Mouse (Mus musculus): ENCODE data around the gene Ift122.
"Not testable (repeated sequence)": the region's sequence is repeated elsewhere in the genome, so short reads cannot be mapped to it uniquely, and the experiment has no call there.

Ift122 gene

DNA sequence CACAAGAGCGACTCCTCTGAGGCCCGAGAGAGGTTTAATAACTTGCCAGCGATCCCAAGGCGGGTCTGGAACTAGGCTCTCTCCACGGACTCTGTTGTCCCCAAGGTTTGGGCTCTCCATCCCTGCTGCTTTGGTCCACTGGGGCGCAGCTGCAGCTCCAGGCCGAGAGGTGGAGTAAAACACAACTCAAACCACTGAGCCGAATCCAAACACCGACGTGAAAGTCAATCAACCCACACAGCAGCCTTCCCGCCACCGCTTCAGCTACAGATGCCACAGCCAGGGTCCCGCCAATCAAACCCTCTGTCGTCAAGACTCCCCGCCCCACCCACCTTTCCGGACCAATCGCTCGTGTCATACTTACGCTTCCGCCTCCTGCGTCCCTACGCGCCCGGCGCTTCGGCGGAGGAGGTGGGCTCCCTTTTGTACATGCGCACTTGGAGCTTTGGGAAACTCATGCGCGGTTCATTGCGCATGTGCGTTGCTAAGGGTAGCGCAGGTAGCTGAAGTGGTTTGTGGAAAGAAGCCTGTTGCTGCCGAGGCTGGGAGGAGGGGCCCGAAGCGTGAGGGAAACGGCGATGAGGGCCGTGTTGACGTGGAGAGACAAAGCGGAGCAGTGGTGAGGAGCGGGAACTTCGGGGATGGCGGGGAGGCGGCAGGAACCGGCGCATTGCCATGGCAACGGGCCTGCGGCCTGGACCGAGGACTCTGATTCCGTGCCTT, at the start of gene Ift122, which contains the start of gene Mbd4:
Gene Ift122 (plus strand): TSS at position 380 of the 723 bp plus-strand sequence.
Gene Mbd4 (minus strand): TSS at position 281 of the 723 bp plus-strand sequence.
- in situ Hi-C loops (cut with MboI, MseI) = no loop called here

DNA sequence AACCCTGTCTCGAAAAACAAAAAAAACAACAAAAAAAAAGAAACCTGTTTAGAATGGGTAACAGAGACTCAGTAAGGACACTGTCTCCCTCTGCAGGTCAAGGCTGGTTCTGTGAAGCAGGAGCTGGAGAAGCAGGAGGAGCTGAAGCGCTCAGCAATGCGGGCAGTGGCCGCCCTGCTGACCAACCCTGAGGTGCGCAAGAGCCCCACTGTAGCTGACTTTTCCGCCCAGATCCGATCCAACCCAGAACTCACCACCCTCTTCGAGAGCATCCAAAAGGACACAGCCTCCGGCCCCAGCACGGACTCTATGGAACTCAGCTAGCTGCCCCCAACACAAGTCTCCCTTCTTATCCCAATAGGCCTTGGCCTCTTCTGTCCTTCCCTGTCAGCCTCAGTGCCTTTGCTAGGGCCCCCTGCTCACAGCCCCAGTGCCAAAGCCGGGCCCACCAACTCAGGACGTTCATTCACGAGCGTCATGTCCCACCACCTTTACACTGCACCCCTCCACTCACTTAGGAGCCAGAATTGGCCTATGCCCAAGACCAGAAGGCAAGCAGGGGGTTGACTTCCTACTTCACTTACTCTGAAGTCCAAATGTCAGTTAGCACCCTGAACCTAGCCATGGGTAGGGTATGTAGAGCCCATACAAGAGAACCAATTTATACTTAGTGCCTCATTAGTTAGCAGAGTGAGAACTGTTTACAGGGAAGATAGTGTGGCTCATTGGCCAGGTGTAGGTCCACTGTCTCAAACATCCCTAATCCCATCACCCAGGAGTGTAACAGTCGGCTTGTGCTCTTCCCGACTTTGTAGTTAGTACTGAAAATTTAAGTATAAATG, 49.5 kb upstream of the Ift122 start:
- in situ Hi-C loops (cut with MboI, MseI) = no loop called here

DNA sequence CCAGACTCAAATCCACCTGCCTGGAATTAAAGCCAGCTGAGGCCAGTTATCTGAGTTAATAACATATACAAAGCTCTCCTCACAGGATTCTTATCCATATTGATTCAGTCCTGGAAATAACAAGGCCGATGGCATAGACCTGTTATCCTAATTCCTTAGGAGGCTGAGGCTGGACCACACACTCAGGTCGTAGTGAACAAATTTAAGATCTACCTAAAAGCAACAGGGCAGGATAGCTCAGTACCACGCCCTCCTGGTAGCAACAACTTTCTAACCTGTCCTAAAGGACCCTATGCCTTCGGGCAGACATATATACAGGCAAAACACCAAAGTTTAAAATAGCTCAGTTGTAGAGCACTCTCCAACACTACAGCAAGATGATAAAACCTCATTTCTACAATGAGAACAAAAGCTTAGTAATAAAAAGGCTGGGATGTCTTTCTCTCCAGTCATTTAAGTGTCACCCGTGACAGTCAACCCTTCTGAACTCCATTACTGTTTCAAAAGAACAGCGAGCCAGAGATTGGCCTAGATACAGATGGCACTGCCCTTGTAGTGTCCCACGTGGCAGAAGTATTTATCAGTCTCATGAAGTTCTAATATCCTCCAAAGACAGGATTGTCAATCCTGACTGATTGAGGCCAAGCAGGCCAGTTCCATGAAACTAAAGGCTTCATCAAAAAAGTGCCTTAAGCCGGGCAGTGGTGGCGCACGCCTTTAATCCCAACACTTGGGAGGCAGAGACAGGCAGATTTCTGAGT, 48.7 kb upstream of the Ift122 start:
- in situ Hi-C loops (cut with MboI, MseI) = no loop called here

DNA sequence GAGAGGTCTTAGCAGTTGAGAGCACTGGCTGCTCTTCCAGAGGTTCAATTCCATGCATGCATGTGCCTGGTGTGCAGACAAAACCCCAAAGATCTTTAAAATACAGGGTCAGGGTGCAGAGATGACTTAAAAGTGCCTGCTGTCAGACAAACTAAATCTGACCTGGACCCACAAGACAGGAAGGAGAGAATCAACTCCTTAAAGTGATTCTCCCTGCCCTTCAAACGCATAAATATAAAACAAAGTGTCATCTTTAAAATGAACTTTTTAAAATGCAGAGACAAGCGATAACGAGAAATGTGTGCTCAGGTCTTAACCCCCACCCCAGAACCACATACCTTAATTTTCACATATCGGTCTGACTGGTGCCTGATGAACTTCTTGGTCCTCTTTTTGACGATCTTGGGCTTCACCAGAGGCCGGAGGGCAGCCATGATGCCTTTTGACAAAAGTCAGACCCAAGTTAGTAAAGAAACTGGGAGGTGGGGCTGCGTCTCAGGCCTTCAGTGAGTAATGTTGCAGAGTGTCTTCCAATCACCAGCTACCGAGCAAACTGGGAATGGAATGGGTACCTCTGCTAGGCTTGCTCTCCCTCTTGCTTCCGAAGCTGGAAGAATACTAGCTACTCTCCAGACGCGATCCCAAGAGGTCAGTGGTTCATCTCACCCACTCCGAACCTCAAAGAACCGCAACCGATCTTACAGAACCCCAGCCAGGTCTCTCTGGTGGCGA, 45.6 kb upstream of the Ift122 start:
- in situ Hi-C loops (cut with MboI, MseI) = no loop called here

DNA sequence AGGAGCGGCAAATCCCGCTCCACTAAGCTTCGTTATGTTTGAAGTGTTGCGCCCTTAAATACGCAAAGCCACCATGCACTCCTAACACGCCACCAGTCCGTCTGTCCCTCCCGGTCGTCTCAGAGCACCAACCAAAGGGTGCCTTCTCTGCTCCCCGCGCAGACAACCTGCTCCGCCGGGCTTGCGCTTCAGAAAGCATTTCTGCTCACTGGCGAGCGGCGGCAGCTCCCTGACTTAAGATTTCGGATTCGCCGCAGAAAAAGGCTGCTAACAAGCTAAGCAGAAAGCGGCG, 45.1 kb upstream of the Ift122 start:
- in situ Hi-C loops (cut with MboI, MseI) = no loop called here

DNA sequence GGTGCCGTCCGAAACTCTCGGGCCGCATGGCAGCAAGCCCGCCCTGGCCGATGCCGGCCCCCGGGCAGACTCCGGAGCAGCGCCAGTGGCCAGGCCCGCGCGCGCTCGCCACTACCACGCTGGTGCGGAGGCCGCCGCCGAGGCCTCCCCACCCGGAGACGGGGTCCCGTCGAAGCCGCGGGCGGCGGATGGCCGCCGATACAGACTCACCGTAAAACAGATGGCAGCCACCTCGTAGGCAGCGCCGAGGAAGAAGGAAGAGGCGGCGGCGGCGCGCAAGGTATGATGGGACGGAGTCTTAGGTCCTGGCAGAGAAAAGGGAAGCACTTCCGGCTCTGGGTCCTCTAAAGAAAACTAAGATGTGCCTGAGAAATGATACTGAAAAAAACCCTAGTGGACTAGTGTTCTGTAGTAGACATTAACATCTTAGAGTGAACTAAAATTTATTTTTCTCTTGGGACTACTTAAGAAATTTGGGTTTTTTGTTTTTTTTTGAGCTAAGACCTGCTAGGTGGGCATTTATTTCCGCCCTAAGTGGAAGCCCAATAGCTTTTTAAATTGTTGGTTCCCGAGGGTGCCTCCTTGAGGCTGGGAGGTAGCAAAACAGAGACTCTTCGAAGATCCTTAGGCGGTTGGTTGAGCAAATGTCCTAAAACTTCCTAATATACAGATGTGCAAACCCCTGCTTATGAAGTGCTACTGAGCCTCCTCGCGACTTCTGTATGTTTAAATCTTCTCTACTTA, 44.6 kb upstream of the Ift122 start, which contains the start of gene Rpl32:
Gene Rpl32 (minus strand): TSS at position 260 of the 744 bp plus-strand sequence.
- in situ Hi-C loops (cut with MboI, MseI) = no loop called here

DNA sequence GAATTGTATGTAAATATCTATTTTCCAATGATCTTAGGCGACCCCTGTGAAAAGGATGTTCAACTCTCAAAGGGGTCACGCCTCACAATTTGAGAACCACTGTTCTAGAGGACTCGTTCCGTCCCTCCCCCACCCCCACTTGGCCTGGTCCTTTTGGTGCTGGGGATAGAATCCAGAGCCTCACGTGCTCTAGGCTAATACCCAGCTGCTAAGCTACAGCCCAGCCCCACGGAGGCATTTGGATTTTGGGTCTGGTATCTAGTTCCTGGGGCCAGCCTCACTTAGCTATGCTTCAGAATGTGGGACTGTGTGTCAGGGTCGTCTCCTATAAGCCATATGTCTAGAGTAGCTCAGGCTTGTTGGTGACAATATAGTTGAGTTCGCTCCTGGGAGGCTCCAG, 41.7 kb upstream of the Ift122 start:
- in situ Hi-C loops (cut with MboI, MseI) = no loop called here

DNA sequence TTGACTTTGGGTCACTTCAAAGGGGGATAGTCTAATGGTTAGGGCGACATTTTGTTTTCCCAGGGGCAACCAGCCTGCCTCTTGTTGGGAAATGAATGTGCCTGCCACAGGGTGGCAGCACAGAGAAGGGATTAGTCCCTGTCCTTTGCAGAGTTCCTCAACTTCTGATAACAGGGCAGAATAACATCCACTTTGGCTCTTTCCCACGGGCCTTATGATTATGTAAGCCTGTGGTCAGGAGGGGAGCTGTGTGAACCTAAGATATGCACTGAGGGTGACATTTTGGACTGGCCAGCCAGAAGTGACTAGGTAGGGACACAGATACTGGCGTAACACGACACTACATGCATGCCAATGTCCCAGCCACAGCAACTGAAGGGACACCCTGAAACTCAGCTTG, 39.2 kb upstream of the Ift122 start:
- in situ Hi-C loops (cut with MboI, MseI) = no loop called here

DNA sequence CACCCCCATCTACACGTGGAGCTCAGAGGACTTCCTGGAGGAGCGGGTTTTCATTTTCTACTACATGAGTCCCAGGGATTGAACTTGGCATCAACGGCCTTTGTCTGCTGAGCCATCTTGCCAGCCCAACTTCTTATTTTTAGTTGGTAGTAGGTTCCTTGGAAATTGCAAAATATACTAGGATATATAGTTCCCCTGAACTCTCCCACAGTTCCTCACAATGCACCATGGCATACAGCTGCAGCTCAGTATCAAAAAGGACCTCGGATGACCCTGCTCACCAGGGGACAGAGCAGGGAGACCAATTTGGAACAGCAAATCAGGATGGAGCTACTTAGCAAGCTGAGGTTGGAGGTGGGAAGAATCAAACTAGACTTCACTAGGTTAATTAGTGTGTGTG, 38.2 kb upstream of the Ift122 start:
- in situ Hi-C loops (cut with MboI, MseI) = no loop called here

DNA sequence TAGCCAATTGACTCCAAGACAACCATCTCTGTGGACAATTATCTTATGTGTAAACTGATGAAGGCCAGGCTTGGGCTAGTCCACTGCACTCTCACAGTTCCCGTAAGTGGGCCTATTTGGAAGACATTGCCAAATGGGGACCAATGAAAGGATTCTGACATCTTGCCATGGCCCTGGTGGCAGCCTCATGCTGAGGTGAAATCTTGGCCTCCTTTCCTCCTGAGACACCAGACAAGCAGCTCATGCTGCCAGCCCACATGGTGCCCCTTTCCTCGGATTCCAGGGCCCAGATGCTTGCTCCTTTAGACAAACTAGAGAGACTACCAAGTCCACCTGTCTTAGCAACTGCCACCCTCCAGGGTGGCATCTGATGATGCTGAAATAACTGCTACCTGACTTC, 35.1 kb upstream of the Ift122 start:
- in situ Hi-C loops (cut with MboI, MseI) = no loop called here

DNA sequence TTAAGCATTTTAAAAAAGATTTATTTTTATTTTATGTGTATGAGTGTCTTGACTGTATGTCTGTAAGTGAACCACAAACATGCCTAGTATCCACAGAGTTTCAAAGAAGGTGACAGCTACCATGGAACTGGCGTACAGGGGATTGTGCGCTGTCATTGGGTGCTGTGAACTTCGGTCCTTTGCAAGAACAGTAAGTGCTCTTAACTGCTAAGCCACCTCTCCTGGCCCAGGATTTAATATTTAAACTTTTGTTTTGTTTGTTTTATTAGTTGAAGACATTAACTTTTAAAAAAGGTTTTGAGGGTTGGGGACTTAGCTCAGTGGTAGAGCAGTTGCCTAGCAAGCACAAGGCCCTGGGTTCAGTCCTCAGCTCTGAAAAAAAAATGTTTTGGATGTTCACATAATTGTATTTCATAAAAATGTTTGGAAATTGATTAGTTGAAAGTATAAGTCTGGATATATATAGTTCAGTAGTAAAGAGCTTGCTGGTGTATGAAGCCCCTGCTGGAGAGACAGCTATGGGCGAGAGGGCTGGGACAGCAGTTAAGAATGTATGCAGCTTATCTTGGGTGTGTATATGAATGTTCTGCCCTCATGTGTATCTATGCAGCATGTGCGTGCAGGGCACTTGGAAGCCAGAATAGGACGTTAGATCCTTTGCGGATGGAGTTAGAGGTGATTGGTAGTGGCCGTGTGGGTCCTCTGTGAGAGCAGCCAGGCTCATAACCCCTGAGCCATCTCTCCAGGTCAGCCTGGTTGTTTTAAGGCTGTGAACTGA, 31.9 kb upstream of the Ift122 start:
- in situ Hi-C loops (cut with MboI, MseI) = no loop called here

DNA sequence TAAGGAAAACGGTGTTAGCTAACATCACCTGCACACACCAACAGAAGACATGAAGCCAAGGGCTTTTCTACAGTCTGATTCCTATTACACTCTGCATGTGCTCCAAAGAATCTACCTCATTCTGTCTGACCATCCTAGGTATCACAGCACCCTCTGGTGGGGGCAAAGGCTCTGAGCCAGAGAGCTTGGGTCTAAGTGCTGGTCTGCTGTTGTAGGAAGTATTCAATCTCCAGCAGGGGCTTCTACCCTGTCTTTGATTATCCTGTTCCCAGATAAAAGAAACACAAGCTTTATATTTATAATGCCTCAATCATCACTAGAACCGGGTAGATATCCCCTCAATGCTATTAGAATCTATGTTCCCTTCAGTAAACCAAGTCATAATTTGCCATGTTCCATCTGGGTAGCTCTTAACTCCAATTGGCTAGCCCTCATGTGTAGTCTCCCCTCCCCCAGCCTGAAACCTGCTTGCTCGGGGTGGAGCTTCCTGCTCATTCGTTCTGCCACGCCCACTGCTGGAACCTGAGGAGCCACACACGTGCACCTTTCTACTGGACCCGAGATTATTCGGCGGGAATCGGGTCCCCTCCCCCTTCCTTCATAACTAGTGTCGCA, 29.3 kb upstream of the Ift122 start:
- in situ Hi-C loops (cut with MboI, MseI) = not testable (repeated sequence)

DNA sequence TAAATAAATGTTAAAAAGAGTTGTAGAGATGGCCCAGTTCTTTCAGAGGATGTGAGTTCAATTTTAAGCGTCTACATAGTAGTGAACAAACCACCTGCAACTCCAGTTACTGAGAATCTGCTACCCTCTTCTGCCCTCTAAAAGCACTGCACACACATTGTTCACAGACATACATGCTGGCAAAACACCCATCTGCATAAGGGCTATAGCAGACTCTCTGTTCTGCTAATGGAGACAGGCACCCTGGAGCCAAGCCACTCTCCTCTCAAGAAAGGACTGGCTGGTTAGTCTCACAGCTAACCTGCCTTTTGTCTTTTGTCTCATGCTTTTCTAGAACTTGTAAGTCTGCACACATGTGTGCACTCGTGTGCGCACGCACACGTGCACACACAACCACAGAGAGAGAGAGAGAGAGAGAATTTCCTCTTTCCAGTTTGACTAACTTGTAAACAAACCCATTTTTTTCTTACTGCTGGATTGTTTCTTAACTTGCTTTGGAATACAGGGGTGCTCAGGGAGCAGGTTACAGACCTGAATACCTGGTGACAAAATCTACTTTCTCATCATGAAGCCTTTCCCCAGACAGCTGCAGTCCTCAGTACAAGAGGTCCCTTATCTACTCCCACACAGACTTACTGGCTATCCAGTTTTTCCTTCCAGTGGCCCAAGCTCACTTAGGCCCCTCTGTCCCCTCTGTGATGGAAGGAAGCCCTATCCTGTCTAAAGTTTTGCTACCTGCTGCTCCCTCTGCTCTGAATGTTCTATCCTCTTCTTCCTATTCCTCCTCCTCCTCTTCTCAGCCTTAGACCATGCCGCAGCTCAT, 22.3 kb upstream of the Ift122 start:
- in situ Hi-C loops (cut with MboI, MseI) = no loop called here

DNA sequence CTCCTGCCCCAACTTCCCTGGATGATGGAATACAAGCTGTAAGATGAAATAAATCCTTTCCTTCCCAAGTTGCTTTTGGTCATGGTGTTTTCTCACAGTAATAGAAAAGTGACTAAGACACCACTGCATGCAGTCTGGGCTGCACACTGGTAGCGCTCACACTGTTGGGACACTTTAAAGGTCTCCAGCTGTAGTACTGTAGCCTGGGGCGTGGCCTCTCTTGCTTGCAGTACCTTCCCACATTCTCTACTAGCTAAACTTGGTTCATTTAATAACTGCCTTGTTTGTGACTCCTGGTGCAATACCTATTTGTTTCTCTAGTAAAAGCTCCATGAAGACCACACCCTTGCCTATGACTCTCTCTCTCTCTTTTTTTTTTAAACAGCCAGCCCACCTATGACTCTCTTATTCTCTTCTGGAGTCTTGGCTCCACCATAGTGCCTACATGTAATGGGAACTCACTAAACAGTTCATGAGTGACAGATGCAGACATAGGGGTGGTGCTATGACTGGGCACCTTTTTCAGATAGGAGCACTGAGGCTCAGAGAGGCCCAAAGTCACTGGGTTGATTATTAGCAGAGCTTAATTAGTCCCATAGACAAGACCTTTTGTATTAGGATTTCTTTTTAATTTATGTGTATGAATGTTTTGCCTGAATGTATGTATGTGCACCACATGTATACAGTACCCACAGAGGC, 21.0 kb upstream of the Ift122 start:
- in situ Hi-C loops (cut with MboI, MseI) = no loop called here

DNA sequence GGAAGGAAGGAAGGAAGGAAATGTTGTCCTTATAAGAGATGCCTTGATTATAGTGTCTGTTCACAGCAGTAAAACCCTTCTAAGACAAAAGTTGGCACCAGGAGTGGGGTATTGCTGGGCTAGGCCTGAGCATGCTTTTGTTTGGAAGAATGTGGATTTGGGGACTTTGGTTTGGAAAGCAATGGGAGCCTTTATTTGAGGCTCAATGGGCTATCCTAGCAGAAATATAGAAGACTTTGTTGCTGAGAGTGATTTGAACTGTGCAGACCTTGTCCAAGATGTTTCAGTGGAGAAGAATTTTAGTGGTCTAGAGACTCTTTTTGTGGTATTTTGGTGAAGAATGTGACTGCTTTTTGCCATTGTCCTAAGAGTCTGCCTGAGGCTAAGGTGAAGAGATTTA, 19.4 kb upstream of the Ift122 start:
- in situ Hi-C loops (cut with MboI, MseI) = no loop called here

DNA sequence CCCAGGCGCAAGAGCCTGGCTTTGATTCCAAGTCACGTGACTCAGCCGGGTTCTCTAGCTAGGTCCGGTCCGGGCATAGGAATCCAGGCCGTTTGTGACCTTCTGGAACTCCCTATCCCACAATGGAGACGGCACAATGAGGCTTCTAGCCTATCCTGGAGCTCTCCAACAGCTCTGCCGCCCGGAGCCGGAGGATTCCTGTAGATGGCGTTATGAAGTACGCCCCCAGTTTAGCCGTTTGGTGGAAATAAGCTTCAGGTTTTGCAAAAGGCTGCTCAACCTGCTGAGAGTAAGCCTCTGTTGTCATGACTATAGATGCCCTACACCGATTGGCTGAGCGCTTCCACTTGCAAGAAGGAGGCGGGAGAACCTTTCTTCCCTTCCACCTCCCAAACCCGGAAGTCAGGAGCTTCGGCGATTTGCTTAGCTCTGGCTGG, 15.1 kb upstream of the Ift122 start, which contains the start of gene Efcab12:
Gene Efcab12 (minus strand): TSS at position 252 of the 437 bp plus-strand sequence.
- in situ Hi-C loops (cut with MboI, MseI) = no loop called here

DNA sequence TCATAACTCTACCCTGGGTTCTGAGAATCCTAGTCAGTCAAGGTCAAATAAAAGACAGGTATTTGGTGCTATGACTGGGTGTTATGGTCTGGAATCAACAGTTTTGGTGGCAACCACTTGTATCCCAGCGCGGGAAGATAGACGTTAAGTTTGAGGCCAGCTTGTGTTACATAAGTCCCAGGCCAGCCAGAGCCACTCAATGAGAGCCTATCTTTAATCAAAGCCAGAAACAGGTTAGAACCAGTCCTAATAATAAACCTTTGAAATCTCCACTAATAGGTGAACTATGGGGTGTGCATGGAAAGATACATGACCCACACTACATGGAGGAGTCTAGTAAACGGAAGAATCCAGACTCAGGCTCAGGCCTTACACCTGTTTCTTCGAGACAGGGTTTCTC, 14.5 kb upstream of the Ift122 start:
- in situ Hi-C loops (cut with MboI, MseI) = no loop called here

DNA sequence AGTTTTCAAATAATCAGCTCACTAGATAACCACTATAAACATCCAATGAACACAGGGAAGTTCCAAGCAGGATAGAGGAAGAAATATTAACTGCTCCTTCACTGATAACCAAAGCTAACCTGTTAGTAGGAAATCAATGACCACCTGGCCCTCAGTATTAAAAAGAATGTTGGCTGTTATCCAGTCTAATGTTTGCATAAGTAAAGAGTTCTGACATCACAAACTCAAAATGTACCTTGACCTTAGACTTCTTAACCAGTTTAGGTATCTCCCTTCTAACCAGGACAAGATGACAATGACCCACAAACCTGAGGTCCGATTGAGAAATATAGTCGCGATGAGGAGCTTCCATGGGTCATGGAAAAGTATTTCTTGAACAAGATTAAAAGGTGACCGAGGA, 8.3 kb upstream of the Ift122 start:
- in situ Hi-C loops (cut with MboI, MseI) = no loop called here
